Mouse (Mus musculus): Measurements from ENCODE around the gene Arhgap35.
"Not testable (repeated sequence)": the region's sequence is repeated elsewhere in the genome, so short reads cannot be mapped to it uniquely, and the experiment has no call there.

Gene Arhgap35

GRCm38 (mm10) chr7:16606808-16607207 is 8.0 kb downstream of the Arhgap35 start:
- DNase-seq (ENCODE audit: extremely low spot score, low read depth, low spot score): not testable (repeated sequence)

GRCm38 (mm10) chr7:16604141-16604540 is 10.7 kb downstream of the Arhgap35 start:
- no peak for DNase-seq (ENCODE audit: extremely low spot score, low read depth, low spot score)

DNA sequence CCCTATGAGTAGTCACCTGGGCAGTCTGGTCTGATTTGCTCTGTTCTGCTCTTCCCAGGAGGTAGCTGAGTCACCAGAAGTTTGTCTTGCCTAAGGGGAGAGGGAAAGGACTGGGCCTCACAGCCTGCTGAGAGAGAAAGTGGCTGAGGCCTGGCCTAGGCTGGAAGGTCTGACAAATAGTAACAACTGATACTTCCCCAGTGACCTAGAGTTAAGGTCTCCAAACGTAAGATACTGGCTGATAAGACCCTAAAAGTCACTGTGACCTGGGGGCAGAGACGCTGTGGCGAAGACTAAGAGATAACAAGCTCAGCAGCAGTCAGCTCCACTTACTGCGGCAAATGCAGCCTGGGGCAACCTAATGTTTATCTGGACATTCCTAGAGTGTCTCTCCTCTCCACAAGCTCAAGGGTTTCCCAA is 13.1 kb downstream of the Arhgap35 start:
- DNase-seq (ENCODE audit: extremely low spot score, low read depth, low spot score): no peak

DNA sequence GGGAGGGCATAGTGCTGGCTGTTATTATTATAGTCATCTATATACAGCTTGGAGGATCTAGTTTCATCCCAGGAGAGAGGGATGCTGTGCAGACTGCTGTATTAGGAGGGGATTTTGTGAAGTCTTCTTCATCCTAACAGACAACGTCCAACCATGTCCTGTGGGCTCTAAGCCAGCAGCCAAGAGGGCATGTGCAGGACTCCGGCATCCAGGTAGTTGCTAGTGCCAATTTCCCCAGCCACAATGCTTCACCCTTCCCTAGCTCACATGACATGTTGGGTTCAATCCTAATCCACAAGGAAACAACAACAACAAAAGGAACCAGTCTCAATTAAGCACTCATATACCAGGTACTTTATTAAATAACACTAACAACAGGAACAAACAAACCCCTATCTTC is 15.8 kb downstream of the Arhgap35 start:
- DNase-seq (ENCODE audit: extremely low spot score, low read depth, low spot score): no peak

- no peak for DNase-seq (ENCODE audit: extremely low spot score, low read depth, low spot score)
Measured at GRCm38 (mm10) chr7:16591292-16591691, 23.5 kb downstream of the Arhgap35 start.

DNA sequence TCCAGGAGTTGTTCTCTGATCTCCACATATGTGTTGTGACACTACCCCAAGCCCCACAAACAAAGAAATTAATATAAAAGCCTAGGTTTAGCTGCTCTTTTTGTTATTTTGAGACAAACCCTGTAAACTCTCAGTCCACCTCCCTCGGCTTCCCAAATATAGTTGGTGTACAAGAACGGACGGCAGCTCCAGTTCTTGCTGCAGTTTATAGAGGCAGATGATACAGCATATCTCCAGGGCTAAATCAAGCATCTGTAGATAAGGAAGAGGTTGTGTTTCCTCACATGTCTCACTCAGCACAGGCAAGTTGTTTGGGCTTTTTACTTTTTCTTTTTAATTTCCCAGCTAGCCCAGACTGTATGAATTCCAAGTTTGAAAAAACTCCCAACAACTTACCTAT is 27.1 kb downstream of the Arhgap35 start:
- DNase-seq (ENCODE audit: extremely low spot score, low read depth, low spot score): no peak

- DNase-seq (ENCODE audit: extremely low spot score, low read depth, low spot score): no peak
Measured at GRCm38 (mm10) chr7:16584384-16584783, 30.4 kb downstream of the Arhgap35 start.

- DNase-seq (ENCODE audit: extremely low spot score, low read depth, low spot score): no peak
Measured at GRCm38 (mm10) chr7:16583775-16584174, 31.0 kb downstream of the Arhgap35 start.

- DNase-seq (ENCODE audit: extremely low spot score, low read depth, low spot score): no peak
Measured at GRCm38 (mm10) chr7:16582299-16582698, 32.5 kb downstream of the Arhgap35 start.

GRCm38 (mm10) chr7:16581276-16582100 is 33.3 kb downstream of the Arhgap35 start:
- no peak for DNase-seq (ENCODE audit: extremely low spot score, low read depth, low spot score)

- no peak for DNase-seq (ENCODE audit: extremely low spot score, low read depth, low spot score)
Measured at GRCm38 (mm10) chr7:16576719-16577118, 38.1 kb downstream of the Arhgap35 start.

DNA sequence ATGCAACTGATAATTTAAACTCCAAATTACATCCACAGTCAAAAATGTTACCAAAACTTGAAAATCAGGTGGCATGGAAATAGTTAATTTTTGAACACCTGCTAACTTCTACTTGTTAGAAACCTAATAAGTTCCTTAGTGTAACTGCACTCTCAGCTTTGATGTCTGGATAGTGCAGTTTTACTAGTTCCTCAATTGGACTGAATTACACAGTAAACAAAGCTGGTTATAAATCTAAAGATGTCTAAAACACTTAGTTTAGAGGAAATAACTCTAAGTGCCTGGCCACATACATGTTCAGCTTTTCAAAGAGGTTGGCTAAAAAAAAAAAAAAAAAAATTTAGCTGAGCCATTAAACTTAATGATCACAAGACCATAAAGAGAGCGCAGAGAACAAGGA is 43.6 kb downstream of the Arhgap35 start:
- DNase-seq (ENCODE audit: extremely low spot score, low read depth, low spot score): no peak

DNA sequence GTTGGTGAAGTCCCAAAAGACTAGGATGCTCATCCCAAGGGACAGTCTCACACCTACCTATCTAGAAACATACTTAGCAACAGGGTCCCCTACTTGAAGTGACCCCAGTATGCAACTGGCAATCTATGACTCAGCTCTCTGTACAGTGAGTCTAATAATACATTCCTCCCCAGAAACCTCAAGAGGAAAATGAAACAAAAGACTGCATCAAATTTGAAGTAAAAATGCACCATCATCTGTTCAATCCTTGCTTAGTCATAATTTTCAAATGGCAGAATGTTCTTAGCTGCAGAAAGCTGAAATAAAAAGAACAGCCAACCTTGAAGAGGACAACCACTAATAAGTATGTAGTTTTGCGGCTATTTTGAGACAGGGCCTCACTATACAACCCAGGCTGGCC is 44.1 kb downstream of the Arhgap35 start:
- DNase-seq (ENCODE audit: extremely low spot score, low read depth, low spot score): no peak

DNA sequence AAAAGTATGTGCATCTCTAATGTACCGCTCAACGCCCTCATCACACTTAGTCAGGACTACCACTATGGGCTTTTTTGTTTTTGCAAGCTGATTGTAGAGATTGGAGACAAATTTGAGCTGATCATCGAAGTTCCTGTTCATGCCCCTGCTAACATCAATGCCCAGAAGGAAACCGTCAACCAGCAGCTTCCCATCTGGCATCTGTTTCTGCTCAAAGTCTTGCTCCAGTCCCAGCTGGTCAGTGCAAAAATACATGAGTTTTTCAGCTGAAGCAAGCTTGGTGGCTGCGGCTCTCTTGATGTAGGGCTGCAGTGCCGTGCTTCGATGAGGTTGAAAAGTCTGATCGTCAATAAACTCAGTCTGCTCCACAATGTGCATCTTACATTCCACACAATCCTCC is 50.3 kb downstream of the Arhgap35 start:
- no peak for DNase-seq (ENCODE audit: extremely low spot score, low read depth, low spot score)

DNA sequence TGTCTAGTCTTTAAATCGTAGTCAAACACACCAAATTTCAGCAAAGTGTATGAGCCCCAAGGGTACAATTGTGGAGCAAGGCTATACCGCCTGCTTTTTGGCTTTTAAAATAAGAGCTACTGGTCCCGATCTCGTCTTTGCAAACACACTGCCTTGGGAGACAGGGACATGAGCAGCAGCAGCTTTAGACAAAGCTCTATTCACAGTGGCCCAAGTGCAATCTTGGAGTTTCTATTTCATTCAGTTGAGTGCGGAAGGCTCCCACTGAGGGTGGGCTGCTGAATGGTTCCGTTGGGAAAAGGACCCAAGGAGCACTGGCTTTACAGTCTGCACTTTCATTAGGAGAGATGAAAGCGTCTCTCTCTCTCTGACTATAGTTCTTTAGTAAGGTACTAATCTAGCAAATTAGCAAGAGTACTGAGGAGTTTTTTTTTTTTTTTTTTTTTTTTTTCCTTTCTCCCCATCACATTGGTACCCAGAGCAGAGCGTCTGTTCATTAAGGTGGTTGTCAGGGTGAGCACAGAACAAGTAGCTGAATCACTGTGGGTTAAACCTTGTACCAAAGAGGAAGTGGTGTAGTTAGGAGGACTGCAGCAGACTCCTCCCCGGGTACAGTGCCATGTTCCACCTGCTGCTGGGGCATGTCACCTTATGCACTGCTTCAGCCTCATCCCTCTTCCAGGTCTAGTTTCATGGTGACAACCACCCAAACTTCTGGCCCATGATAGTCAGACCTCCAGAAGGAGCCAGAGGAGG is 56.8 kb downstream of the Arhgap35 start:
- no peak for DNase-seq (ENCODE audit: extremely low spot score, low read depth, low spot score)

DNA sequence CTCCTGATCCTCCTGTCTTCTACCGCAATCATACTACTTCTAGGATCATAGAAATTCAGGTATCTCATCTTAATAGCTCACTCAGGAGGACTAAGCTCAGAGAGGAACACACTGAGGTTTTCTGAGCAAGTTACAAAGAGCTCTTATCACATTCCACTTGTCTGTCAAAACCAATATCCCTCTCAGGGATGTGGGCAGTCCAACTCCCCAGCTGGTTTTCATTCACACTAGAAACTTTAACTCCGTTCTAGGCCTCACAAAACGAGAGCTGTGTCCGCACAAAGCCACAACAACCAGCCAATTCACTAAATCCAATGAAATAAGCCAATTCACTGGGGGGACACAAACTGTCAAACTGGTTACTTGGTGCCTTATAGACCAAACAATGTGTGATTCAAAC is 57.5 kb downstream of the Arhgap35 start:
- no peak for DNase-seq (ENCODE audit: extremely low spot score, low read depth, low spot score)

DNA sequence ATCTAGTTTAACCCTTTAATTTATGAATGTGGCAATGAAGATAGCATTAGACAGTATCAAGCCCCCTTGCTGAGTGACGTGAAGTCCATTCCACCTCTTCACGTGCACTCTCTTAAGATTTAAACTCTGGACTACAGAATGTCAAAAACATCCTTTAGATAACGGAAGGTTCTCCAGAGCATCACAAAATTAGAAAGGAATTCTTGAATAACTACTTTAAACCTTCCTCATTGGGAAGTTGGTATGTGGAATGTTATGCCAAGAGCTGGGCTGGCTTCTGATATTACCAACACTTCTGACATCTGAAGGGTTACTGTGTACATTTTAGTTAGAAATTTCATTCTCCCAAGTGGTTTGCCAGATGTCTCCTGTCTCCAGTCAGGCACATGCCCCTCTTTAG is 60.6 kb downstream of the Arhgap35 start:
- no peak for DNase-seq (ENCODE audit: extremely low spot score, low read depth, low spot score)

GRCm38 (mm10) chr7:16551581-16551980 is 63.2 kb downstream of the Arhgap35 start:
- no peak for DNase-seq (ENCODE audit: extremely low spot score, low read depth, low spot score)

DNA sequence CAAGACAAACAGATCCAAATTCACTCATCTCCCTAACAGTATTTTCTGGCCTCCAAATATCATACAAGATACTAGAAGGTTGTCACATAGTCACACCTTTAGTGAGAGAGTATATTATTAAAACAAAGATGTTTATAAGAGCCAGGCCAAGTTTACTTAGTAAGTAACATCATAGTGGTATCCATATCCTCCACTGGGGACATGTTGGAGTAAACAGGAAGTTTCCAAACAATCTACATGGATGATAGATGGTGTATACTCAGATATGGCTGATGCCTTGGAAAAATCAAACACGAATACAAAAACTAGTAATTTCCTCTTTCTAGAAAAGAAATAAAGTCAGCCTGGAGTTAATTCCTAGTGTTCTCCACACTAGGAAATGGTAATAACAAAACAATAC is 65.5 kb downstream of the Arhgap35 start:
- DNase-seq (ENCODE audit: extremely low spot score, low read depth, low spot score): no peak

- DNase-seq (ENCODE audit: extremely low spot score, low read depth, low spot score): no peak
Measured at GRCm38 (mm10) chr7:16544770-16545169, 70.0 kb downstream of the Arhgap35 start.

DNA sequence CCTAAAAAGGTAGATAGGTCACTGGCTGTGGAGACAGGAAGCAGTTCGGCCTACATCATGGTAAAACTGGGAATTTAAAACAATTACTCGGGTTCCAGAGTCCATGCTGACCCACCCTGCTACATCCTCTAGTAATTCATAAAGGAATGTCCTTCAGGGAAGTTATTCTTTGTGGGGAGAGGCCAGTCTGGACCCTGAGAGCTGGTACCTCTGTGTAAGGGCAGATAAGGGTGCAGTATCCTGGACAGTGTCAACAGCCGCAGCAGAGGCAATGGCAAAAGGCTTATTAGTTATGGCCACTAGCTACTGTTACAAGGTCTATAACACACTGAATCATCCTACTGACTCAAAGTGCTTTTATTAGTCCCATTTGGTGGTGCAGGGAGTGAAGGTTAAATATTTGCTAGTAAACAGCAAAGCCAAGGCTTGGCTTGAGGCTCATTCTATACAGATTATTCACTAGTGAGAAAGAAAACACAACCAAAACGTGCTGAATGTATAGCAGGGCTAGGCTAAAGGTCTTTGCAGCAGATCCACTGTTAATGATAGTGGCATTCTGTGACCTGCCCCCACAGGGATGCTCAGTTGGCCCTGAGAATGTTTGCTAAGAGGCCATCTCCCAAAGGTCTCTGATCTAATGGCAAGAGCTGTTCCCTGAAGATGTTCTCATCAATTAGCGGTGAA is 77.4 kb downstream of the Arhgap35 start:
- no peak for DNase-seq (ENCODE audit: extremely low spot score, low read depth, low spot score)

DNA sequence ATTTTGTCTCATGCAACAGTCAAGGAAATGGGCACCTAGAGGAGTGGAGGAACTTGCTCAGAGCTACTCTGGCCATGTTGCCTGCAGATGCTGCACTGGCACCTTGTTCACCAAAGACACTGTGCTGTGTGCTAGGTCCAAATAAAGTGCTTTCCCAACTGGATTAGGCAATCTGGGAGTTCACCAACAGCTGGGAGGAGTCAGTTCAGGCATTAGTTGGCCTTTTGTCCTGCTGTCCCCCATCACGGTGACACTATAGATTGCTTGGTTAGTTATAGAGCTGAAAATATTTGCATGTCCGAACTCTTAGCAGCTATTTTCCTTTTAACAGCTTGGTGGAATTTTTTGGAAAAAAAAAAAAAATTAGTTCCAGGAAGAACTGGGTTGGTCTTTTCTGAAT is 88.8 kb downstream of the Arhgap35 start:
- no peak for DNase-seq (ENCODE audit: extremely low spot score, low read depth, low spot score)

Measured in hindlimb bud, embryonic 11.5 days (tissue).